Mouse (Mus musculus) liver, postnatal 0 days (tissue): ENCODE data around the gene Chst15. TPM values are rescaled to one million over a fixed set of nuclear protein-coding genes. Genes with fewer than 3 reads are reported as not detected.

ENCODE experiments used
- ATAC-seq: fragments of 200-750 bp; cut with Nextera tagmentation; 2 replicates; pipeline ENCODE4 v1.8.0; 2017; ENCODE audit warnings: mild to moderate bottlenecking, moderate library complexity
- DNase-seq: peaks from one replicate; pipeline ENCODE4 v3.0.0-alpha.2; 2016
- H3K27ac ChIP-seq: fragments of 300-500 bp; sonication (generic); 2 replicates; pipeline ENCODE4 v1.5.1; 2014; ENCODE audit warnings: antibody characterized with exemption, moderate library complexity, mild to moderate bottlenecking, low read depth
- H3K27me3 ChIP-seq: fragments of 300-500 bp; sonication (generic); 2 replicates; pipeline ENCODE4 v1.6.1; 2014; ENCODE audit warnings: low read length, control low read depth, mixed read lengths; ENCODE audit not compliant: insufficient read depth
- H3K36me3 ChIP-seq: fragments of 300-500 bp; sonication (generic); replicated peaks from 2 replicates; pipeline ENCODE4 v1.6.1; 2014; ENCODE audit warnings: mild to moderate bottlenecking, control low read depth, low read length, moderate library complexity, mixed read lengths; ENCODE audit not compliant: insufficient read depth
- H3K4me1 ChIP-seq: fragments of 300-500 bp; sonication (generic); 2 replicates; pipeline ENCODE4 v1.6.1; 2014; ENCODE audit warnings: antibody characterized with exemption, mild to moderate bottlenecking, control low read depth; ENCODE audit not compliant: insufficient read depth
- H3K4me2 ChIP-seq: fragments of 300-500 bp; sonication (generic); 2 replicates; pipeline ENCODE4 v1.6.1; 2014; ENCODE audit warnings: low read depth, mild to moderate bottlenecking, low read length, moderate library complexity, mixed read lengths
- H3K4me3 ChIP-seq: fragments of 300-500 bp; sonication (generic); 2 replicates; pipeline ENCODE4 v1.5.1; 2014; ENCODE audit warnings: low read depth, low read length
- H3K9ac ChIP-seq: fragments of 300-500 bp; sonication (generic); replicated peaks from 2 replicates; pipeline ENCODE4 v1.6.1; 2014; ENCODE audit warnings: mild to moderate bottlenecking, moderate library complexity
- H3K9me3 ChIP-seq: fragments of 300-500 bp; sonication (generic); 2 replicates; pipeline ENCODE4 v1.6.1; 2016; ENCODE audit warnings: mild to moderate bottlenecking, control low read depth, low read length, mixed read lengths
- CTCF ChIP-seq: sonication (generic); IDR thresholded peaks from 2 replicates; pipeline ENCODE4 v1.5.1; 2016; ENCODE audit warnings: antibody characterized with exemption, low read depth
- EP300 ChIP-seq: IDR thresholded peaks from 2 replicates; pipeline ENCODE4 v1.6.1; 2016; ENCODE audit warnings: antibody characterized with exemption, low read depth, mild to moderate bottlenecking
- WGBS: fragments of 180-500 bp; shearing (Covaris S2); extraction: QIAGEN DNeasy Blood & Tissue Kit; methylation state at CpG from one replicate; pipeline ENCODE4 v1.1.7; 2014; ENCODE audit not compliant: insufficient replicate concordance; 5-methylcytosine and 5-hydroxymethylcytosine counted together
- polyA plus RNA-seq: library from polyadenylated mRNA; unstranded; fragments of >200 nt; fragmentation: Nextera tagmentation; extraction: Ambion mirVana; gene quantifications from 2 replicates; pipeline ENCODE4 v1.2.1, GENCODE M21; 2015

The Chst15 gene
- polyA plus RNA-seq, 1 experiment from 2014 or later = 5.4 TPM

DNA sequence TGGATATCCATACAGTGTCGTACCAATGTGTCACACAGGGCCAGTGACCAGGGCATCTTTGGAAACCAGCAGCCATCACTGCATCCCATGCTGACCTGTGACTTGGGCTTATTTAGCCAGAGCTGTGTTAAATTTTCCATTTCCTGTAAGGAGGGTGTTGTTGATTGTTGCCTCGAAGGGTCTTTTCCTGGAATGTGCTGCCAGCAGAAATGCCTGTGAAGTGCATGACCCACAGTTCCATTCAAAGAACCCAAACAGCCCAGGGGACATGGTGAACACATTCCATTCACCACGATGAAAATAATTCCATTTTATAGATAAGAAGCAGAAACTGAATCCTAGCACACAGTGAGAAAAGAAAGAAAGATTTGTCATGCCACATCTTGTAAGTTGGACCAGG lies 41.2 kb upstream of the Chst15 start:
- no peaks in the 10 kb centered on the region for H3K27me3 ChIP-seq
- ATAC-seq = peak; percentile 12; the same call in 1 of the 2 replicates
- peak overlapping the region; percentile 44 for H3K27ac ChIP-seq
- TF ChIP-seq CTCF (no peak), EP300 (no peak)
- H3K4me1 ChIP-seq = peaks cover 12% of the 10 kb centered on the region
- H3K4me3 ChIP-seq = no peak overlapping the region
- DNase-seq = no peak
- no peaks in the 10 kb centered on the region for H3K9me3 ChIP-seq
- no peak overlapping the region for H3K4me2 ChIP-seq
- WGBS = 45% methylated on average over 3 of the region's 3 CpGs
- no peak overlapping the region for H3K9ac ChIP-seq
- H3K36me3 ChIP-seq = no peaks in the 10 kb centered on the region

DNA sequence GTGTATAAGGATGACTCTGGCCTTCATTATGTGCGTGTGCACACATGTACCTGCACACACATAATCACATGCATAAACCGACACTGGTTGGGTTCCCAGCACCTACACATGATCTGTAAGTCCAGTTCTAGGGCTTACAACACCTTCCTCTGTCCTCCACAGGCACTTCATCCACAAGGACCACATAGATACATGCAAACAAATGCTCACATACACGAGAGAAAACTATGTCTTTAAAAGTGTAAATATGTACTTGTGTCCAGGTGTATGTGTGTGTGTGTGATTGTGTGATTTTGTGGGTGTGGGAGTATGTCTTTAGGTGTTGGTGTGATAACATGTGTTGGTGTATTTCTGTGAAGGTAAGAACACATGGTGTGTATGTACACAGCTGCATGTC lies 40.8 kb upstream of the Chst15 start:
- Histone ChIP-seq H3K27ac (peak overlapping the region; percentile 44; the same call in 1 of the 2 replicates), H3K4me2 (no peak overlapping the region), H3K9me3 (no peaks in the 10 kb centered on the region), H3K9ac (no peak overlapping the region), H3K36me3 (no peaks in the 10 kb centered on the region), H3K4me1 (peaks cover 12% of the 10 kb centered on the region), H3K4me3 (no peak overlapping the region), H3K27me3 (no peaks in the 10 kb centered on the region)
- ATAC-seq = no peak
- TF ChIP-seq CTCF (no peak), EP300 (no peak)
- DNase-seq = no peak
- 73% methylated on average over 3 of the region's 3 CpGs for WGBS

DNA sequence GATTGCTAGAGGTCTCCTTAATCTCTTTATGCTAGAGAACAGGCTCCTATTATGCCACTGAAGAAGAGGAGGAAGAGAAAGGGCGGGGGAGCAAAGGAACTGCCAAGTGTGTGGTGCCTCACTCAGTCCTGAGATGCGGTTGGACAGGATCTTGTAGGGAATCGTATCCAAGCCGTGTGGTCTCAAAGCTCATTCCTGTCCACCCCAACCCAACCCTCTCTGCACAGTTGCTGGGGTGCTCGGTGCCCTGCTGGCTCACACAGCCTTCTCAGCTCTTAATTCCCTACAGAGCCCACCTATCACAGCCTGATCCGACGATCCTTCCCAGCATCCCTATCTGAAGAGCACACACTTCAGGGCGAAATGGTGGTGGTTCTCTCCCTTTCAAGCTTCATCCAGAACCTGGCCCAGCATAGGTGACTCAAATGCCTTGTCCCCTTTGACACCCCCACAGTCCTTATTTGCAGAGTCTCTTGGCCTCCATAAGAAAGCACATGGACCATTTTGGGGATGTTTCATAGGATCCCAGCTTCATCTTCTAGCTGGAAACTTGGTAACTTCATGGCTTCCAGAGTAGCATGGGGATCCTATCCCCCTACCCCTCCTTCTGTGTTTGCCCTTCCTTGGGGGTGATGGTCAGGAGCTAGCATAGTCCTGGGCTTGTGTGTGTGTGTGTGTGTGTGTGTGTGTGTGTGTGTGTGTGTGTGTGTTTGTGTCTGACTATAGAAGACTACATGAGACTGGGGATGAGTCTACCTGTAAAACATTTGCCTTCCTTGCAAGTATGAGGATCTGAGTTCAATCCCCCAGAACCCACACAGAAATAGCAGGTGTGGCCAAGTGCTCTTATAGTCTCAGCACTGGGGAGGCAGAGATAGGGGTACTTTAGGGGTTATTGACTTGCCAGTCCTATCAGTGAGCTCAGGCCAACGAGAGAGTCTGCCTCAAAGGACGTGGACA lies 40.1 kb upstream of the Chst15 start:
- Histone ChIP-seq H3K4me1 (peaks cover 12% of the 10 kb centered on the region), H3K27ac (peak overlapping the region; percentile 49), H3K36me3 (no peaks in the 10 kb centered on the region), H3K27me3 (no peaks in the 10 kb centered on the region), H3K9ac (no peak overlapping the region), H3K9me3 (no peaks in the 10 kb centered on the region), H3K4me3 (no peak overlapping the region), H3K4me2 (no peak overlapping the region)
- WGBS = 66% methylated on average over 10 of the region's 10 CpGs
- TF ChIP-seq EP300 (no peak), CTCF (no peak)
- ATAC-seq = no peak
- no peak for DNase-seq

DNA sequence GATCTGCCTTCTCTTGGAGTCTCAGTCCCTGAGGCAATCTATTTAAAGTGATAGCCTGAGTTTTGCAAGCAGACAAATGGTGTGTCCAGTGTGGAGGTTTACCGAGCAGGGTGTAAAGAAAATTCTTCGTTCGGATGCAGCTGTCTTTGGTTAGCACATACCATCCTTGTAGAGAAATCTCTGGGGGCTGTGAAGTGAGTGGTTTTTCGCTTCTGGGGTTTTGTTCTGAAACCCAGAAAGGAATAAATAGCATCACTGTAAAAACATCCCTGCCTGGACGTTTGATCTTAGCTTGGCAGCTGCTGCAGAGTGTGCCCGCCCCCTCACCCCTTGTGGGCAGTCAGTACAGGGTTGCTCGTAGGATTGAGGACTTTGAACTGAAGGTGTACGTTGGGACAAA lies 39.2 kb upstream of the Chst15 start:
- DNase-seq = no peak
- WGBS = 51% methylated on average over 8 of the region's 8 CpGs
- Histone ChIP-seq H3K4me2 (no peak overlapping the region), H3K4me1 (peaks cover 12% of the 10 kb centered on the region), H3K9me3 (no peaks in the 10 kb centered on the region), H3K9ac (no peak overlapping the region), H3K36me3 (no peaks in the 10 kb centered on the region), H3K27ac (peak overlapping the region; percentile 68; the same call in 1 of the 2 replicates), H3K4me3 (no peak overlapping the region), H3K27me3 (no peaks in the 10 kb centered on the region)
- TF ChIP-seq CTCF (no peak), EP300 (0 out of 2 replicates have a peak, but pooled peaks have one; percentile 6)
- ATAC-seq = peak; percentile 62

DNA sequence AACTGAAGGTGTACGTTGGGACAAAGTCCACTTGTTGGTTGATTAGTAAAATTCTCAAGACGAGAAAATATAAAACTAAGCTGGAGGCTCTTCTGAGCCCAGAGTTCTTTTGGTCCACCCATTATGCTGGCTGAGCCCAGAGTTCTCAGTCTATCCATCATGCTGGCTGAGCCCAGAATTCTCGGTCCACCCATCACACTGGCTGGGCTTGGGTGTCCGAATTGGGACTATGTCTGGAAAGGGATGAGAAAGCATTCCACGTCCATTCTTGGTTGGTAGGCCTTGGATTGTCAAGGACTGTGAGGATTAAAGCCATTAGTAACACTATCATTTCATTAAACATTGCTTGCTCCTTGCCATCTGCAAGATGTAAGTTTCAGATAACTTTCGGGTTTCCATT lies 38.7 kb upstream of the Chst15 start:
- Histone ChIP-seq H3K36me3 (no peaks in the 10 kb centered on the region), H3K4me3 (no peak overlapping the region), H3K9me3 (no peaks in the 10 kb centered on the region), H3K4me2 (no peak overlapping the region), H3K27ac (peak overlapping the region; percentile 68), H3K27me3 (no peaks in the 10 kb centered on the region), H3K4me1 (peaks cover 12% of the 10 kb centered on the region), H3K9ac (no peak overlapping the region)
- WGBS = 66% methylated on average over 6 of the region's 6 CpGs
- TF ChIP-seq CTCF = no peak
- TF ChIP-seq EP300 = no peak
- no peak for DNase-seq
- no peak for ATAC-seq

DNA sequence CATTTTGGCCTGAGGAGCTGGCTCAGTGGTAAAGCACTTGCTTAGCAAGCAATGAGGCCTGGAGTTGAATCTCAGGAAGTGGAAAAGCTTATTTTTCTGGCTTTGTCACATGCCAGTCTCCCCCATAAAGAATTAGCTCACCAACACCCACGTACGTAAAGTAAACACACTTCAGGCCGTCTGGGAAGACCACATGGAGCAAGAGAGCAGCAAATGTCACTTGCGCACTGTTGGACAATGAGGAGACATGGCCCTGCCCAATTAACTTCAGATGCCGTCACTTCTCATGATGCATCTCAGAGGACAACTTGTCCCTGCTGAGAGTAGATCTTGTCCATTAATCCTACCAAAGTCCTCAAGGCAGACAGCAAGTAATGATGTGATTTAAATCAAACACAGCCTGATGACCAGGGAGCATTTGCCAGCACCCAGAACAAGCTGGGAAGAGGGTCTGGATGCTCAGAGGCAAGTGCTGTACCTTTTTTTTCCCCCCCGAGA lies 32.1 kb upstream of the Chst15 start:
- TF ChIP-seq CTCF = no peak
- TF ChIP-seq EP300 = no peak
- H3K4me2 ChIP-seq = no peak overlapping the region
- no peak overlapping the region for H3K9ac ChIP-seq
- no peaks in the 10 kb centered on the region for H3K9me3 ChIP-seq
- DNase-seq = no peak
- H3K27ac ChIP-seq = no peak overlapping the region
- H3K4me1 ChIP-seq = peaks cover 6% of the 10 kb centered on the region; the same call in 1 of the 2 replicates
- H3K36me3 ChIP-seq = no peaks in the 10 kb centered on the region
- 68% methylated on average over 6 of the region's 6 CpGs for WGBS
- no peaks in the 10 kb centered on the region for H3K27me3 ChIP-seq
- H3K4me3 ChIP-seq = no peak overlapping the region
- ATAC-seq = no peak
